Mouse (Mus musculus) kidney, postnatal 4 days (tissue): ENCODE results near the gene Grik1.

Source experiments
- DNase-seq, 2 experiments: peaks; one replicate each; pipeline ENCODE4 v3.0.0; 2021; ENCODE audit warnings: mixed read lengths in 2 of 2

Grik1 gene

GRCm38 (mm10) chr16:87848799-87849198 lies 441.3 kb downstream of the Grik1 start:
- no peak for DNase-seq
